Mouse (Mus musculus) neural tube, embryonic 11.5 days (tissue): ENCODE data around the gene Fscn2. TPM values are rescaled to one million over a fixed set of nuclear protein-coding genes. Genes with fewer than 3 reads are reported as not detected.

Experiments used
- ATAC-seq: fragments of 200-750 bp; cut with Nextera tagmentation; 2 replicates; pipeline ENCODE4 v1.8.0; 2017; ENCODE audit warnings: moderate number of reproducible peaks, mild to moderate bottlenecking, moderate TSS enrichment, moderate library complexity; ENCODE audit not compliant: insufficient read depth, low FRiP score, low TSS enrichment
- DNase-seq: peaks from one replicate; pipeline ENCODE4 v3.0.0-alpha.2; 2015; ENCODE audit warnings: low spot score
- H3K27ac ChIP-seq: fragments of 300-500 bp; sonication (generic); 2 replicates; pipeline ENCODE4 v1.5.1; 2014; ENCODE audit warnings: low read depth, mild to moderate bottlenecking, low read length
- H3K27me3 ChIP-seq: fragments of 300-500 bp; sonication (generic); 2 replicates; pipeline ENCODE4 v1.6.1; 2014; ENCODE audit warnings: mild to moderate bottlenecking, low read length, mixed read lengths; ENCODE audit not compliant: control insufficient read depth, insufficient read depth
- H3K36me3 ChIP-seq: fragments of 300-500 bp; sonication (generic); 2 replicates; pipeline ENCODE4 v1.6.1; 2014; ENCODE audit warnings: mild to moderate bottlenecking, low read length, moderate library complexity, mixed read lengths; ENCODE audit not compliant: control insufficient read depth, insufficient read depth
- H3K4me1 ChIP-seq: fragments of 300-500 bp; sonication (generic); 2 replicates; pipeline ENCODE4 v1.6.1; 2014; ENCODE audit warnings: low read length, mixed read lengths; ENCODE audit not compliant: control insufficient read depth, insufficient read depth
- H3K4me2 ChIP-seq: fragments of 300-500 bp; sonication (generic); 2 replicates; pipeline ENCODE4 v1.6.1; 2014; ENCODE audit warnings: low read depth, mild to moderate bottlenecking, moderate library complexity
- H3K4me3 ChIP-seq: fragments of 300-500 bp; sonication (generic); 2 replicates; pipeline ENCODE4 v1.5.1; 2014; ENCODE audit warnings: low read depth, low read length
- H3K9ac ChIP-seq: fragments of 300-500 bp; sonication (generic); 2 replicates; pipeline ENCODE4 v1.6.1; 2014; ENCODE audit warnings: mild to moderate bottlenecking, low read length
- H3K9me3 ChIP-seq: fragments of 300-500 bp; sonication (generic); 2 replicates; pipeline ENCODE4 v1.6.1; 2016; ENCODE audit warnings: low read length; ENCODE audit not compliant: control insufficient read depth
- WGBS: fragments of 180-500 bp; shearing (Covaris S2); extraction: QIAGEN DNeasy Blood & Tissue Kit; methylation state at CpG from one replicate; pipeline ENCODE4 v1.1.7; 2014; 5-methylcytosine and 5-hydroxymethylcytosine counted together
- polyA plus RNA-seq: library from polyadenylated mRNA; unstranded; fragments of >200 nt; fragmentation: Nextera tagmentation; extraction: Ambion mirVana; gene quantifications from 2 replicates; pipeline ENCODE4 v1.2.1, GENCODE M21; 2014

Gene Fscn2
- polyA plus RNA-seq, 1 experiment from 2014 or later = 0.81 TPM

- no peaks in the 10 kb centered on the region for H3K9me3 ChIP-seq
- no peak overlapping the region for H3K4me3 ChIP-seq
- peaks cover 9% of the 10 kb centered on the region for H3K4me1 ChIP-seq
- 79% methylated on average over 6 of the region's 6 CpGs for WGBS
- no peak overlapping the region for H3K27ac ChIP-seq
- DNase-seq (no peak), ATAC-seq (no peak)
- H3K9ac ChIP-seq = no peak overlapping the region
- no peaks in the 10 kb centered on the region for H3K36me3 ChIP-seq
- no peak overlapping the region for H3K4me2 ChIP-seq
- H3K27me3 ChIP-seq = no peaks in the 10 kb centered on the region
Observed at GRCm38 (mm10) chr11:120362891-120363290, 1.6 kb downstream of the Fscn2 start.

DNA sequence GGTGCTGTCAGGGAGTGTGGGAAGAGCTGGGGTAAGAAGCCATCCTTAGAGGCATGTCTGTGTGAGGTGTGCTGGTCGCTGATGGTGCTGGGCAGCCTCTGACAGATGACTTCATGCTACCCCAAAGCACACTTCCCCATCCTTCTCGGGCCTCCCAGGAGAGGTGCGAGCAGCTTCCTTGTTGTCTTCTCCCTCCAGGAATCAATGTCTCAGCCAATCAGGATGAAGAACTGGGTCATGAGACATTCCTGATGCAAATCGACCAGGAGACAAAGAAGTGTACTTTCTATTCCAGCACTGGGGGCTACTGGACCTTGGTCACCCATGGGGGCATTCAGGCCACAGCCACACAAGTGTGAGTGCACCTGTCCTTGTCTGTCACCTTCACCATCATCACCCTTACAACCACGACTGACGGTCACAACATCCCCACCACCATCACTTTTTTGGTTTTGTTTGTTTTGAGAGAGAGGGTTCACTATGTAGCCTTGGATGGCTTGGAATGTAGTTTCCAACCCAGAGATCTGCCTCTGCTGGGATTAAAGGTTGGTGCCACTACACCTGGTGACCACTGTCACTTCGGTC lies 5.2 kb downstream of the Fscn2 start:
- ATAC-seq (no peak), DNase-seq (no peak)
- H3K9ac ChIP-seq = no peak overlapping the region
- no peaks in the 10 kb centered on the region for H3K9me3 ChIP-seq
- 32% methylated on average over 7 of the region's 7 CpGs for WGBS
- no peak overlapping the region for H3K4me3 ChIP-seq
- no peak overlapping the region for H3K27ac ChIP-seq
- H3K27me3 ChIP-seq = no peaks in the 10 kb centered on the region
- peaks cover 4% of the 10 kb centered on the region; the same call in 1 of the 2 replicates for H3K36me3 ChIP-seq
- 0 out of 2 replicates have a peak, but pooled peaks cover 3% of the 10 kb centered on the region for H3K4me1 ChIP-seq
- no peak overlapping the region for H3K4me2 ChIP-seq

DNA sequence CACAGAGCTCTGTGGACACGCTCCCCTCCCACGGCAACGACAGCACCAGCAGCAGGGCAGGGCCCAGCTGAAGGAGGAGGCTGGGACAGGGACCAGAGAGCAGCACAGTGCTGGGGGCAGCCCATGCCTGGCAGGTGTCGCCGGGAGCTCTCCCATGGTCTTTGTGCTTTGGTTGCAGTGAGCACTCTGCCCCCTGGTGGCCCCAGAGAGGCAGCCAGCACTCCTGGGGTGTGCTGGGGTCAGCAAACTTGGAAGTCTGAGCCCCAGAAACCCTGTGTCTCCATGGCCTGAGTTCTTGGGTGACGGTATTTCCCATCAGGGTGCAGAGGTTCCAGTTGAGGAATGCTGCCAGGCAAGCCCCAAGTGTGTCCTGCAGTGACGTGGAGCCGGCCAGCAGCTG lies 8.3 kb downstream of the Fscn2 start:
- H3K4me2 ChIP-seq = no peak overlapping the region
- H3K4me3 ChIP-seq = no peak overlapping the region
- ATAC-seq = no peak
- 0 out of 2 replicates have a peak, but pooled peaks cover 3% of the 10 kb centered on the region for H3K4me1 ChIP-seq
- no peaks in the 10 kb centered on the region for H3K9me3 ChIP-seq
- no peaks in the 10 kb centered on the region for H3K27me3 ChIP-seq
- H3K27ac ChIP-seq = 0 out of 2 replicates have a peak overlapping the region, but pooled peaks have one; percentile 14
- peaks cover 4% of the 10 kb centered on the region; the same call in 1 of the 2 replicates for H3K36me3 ChIP-seq
- H3K9ac ChIP-seq = peak overlapping the region; percentile 37; the same call in 1 of the 2 replicates
- WGBS = 42% methylated on average over 8 of the region's 8 CpGs
- DNase-seq = peak; percentile 77

- DNase-seq (no peak), ATAC-seq (no peak)
- 68% methylated on average over 13 of the region's 13 CpGs for WGBS
- H3K9me3 ChIP-seq = no peaks in the 10 kb centered on the region
- H3K27me3 ChIP-seq = no peaks in the 10 kb centered on the region
- H3K36me3 ChIP-seq = peaks cover 6% of the 10 kb centered on the region; the same call in 1 of the 2 replicates
- H3K4me3 ChIP-seq = no peak overlapping the region
- no peak overlapping the region for H3K4me2 ChIP-seq
- H3K9ac ChIP-seq = no peak overlapping the region
- peaks cover 9% of the 10 kb centered on the region; the same call in 1 of the 2 replicates for H3K4me1 ChIP-seq
- no peak overlapping the region for H3K27ac ChIP-seq
Observed at GRCm38 (mm10) chr11:120373025-120373424, 11.7 kb downstream of the Fscn2 start.

- DNase-seq = no peak
- H3K9ac ChIP-seq = no peak overlapping the region
Observed at GRCm38 (mm10) chr11:120373820-120374586, 12.7 kb downstream of the Fscn2 start.

GRCm38 (mm10) chr11:120375324-120375723 lies 14.0 kb downstream of the Fscn2 start:
- ATAC-seq (no peak), DNase-seq (no peak)
- no peak overlapping the region for H3K4me2 ChIP-seq
- H3K9ac ChIP-seq = no peak overlapping the region
- no peak overlapping the region for H3K4me3 ChIP-seq
- peaks cover 12% of the 10 kb centered on the region for H3K4me1 ChIP-seq
- peaks cover 2% of the 10 kb centered on the region; the same call in 1 of the 2 replicates for H3K36me3 ChIP-seq
- 88% methylated on average over 10 of the region's 10 CpGs for WGBS
- no peaks in the 10 kb centered on the region for H3K9me3 ChIP-seq
- no peaks in the 10 kb centered on the region for H3K27me3 ChIP-seq
- no peak overlapping the region for H3K27ac ChIP-seq

More at GRCm38 (mm10) chr11:120373820-120374586, 12.7 kb downstream of the Fscn2 start:
- Histone ChIP-seq H3K9me3 (no peaks in the 10 kb centered on the region), H3K4me3 (no peak overlapping the region), H3K4me1 (peaks cover 12% of the 10 kb centered on the region), H3K27ac (no peak overlapping the region), H3K4me2 (no peak overlapping the region), H3K27me3 (no peaks in the 10 kb centered on the region), H3K36me3 (peaks cover 6% of the 10 kb centered on the region; the same call in 1 of the 2 replicates)
- WGBS = 93% methylated on average over 23 of the region's 23 CpGs
- no peak for ATAC-seq

GRCm38 (mm10) chr11:120376302-120377160 lies 15.2 kb downstream of the Fscn2 start:
- no peak overlapping the region for H3K4me2 ChIP-seq
- ATAC-seq (no peak), DNase-seq (no peak)
- H3K4me1 ChIP-seq = peaks cover 12% of the 10 kb centered on the region
- no peak overlapping the region for H3K27ac ChIP-seq
- H3K27me3 ChIP-seq = no peaks in the 10 kb centered on the region
- H3K9me3 ChIP-seq = no peaks in the 10 kb centered on the region
- no peak overlapping the region for H3K9ac ChIP-seq
- H3K4me3 ChIP-seq = no peak overlapping the region
- H3K36me3 ChIP-seq = peaks cover 8% of the 10 kb centered on the region
- WGBS = 90% methylated on average over 17 of the region's 17 CpGs

DNA sequence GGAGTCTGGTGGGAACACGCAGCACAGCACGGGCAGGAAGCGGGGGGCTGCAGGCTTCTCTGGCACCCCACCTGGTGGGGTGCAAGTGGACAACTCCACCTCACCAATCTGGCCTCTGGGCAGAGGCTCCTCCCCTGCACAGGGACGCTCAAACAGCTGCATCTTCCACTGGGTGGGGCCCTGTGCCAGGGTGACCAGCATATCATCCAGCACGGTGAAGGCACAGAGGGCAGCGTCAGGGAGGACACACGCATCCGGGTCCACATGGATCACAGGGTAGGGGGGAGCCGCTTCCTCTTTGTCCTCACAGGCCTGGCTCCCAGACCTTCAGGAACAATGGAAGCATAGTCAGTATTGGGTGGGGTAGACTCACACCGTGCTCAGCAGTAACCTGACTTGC lies 16.0 kb downstream of the Fscn2 start:
- Histone ChIP-seq H3K9ac (peak overlapping the region; percentile 77), H3K27ac (no peak overlapping the region), H3K27me3 (no peaks in the 10 kb centered on the region), H3K4me2 (peak overlapping the region; percentile 88), H3K9me3 (no peaks in the 10 kb centered on the region), H3K36me3 (peaks cover 15% of the 10 kb centered on the region), H3K4me3 (peak overlapping the region; percentile 81), H3K4me1 (peaks cover 12% of the 10 kb centered on the region)
- ATAC-seq (no peak), DNase-seq (no peak)
- 84% methylated on average over 10 of the region's 10 CpGs for WGBS
